Mouse (Mus musculus) MEL (cell line): ENCODE measurements around the gene Col15a1. TPM values are rescaled to one million over a fixed set of nuclear protein-coding genes. Genes with fewer than 3 reads are reported as not detected.

Experiments used
- DNase-seq: peaks from one replicate; pipeline ENCODE4 v3.0.0; 2011; ENCODE audit warnings: low read depth, low spot score
- H3K27ac ChIP-seq: 2 replicates; pipeline ENCODE4 v1.5.1; 2012; ENCODE audit warnings: low read depth, mild to moderate bottlenecking, control low read depth, low read length, moderate library complexity; ENCODE audit not compliant: control insufficient read depth
- H3K27me3 ChIP-seq, 2 experiments: fragments of 150-350 bp in 1 of 2; sonication (generic) in 1 of 2; 2 replicates each; pipeline ENCODE4 v1.6.1; 2012; ENCODE audit warnings: low read length in 2 of 2, mild to moderate bottlenecking in 2 of 2, improper control_type of control experiment in 1 of 2, moderate library complexity in 1 of 2; ENCODE audit not compliant: insufficient read depth in 2 of 2, control insufficient read depth in 1 of 2
- H3K36me3 ChIP-seq, 2 experiments: 2 replicates each; pipeline ENCODE4 v1.6.1; 2012 to 2014; ENCODE audit warnings: low read length in 2 of 2, improper control_type of control experiment in 1 of 2, inconsistent platforms in 1 of 2, mild to moderate bottlenecking in 1 of 2; ENCODE audit not compliant: insufficient read depth in 2 of 2, control insufficient read depth in 1 of 2
- H3K4me1 ChIP-seq, 2 experiments: fragments of 150-350 bp in 1 of 2; sonication (generic) in 1 of 2; 2 replicates each; pipeline ENCODE4 v1.6.1; 2012; ENCODE audit warnings: low read length in 2 of 2, improper control_type of control experiment in 1 of 2, mild to moderate bottlenecking in 1 of 2; ENCODE audit not compliant: insufficient read depth in 2 of 2, control insufficient read depth in 1 of 2
- H3K4me3 ChIP-seq, 2 experiments: fragments of 150-350 bp in 1 of 2; sonication (generic) in 1 of 2; 2 replicates each; pipeline ENCODE4 v1.5.1; 2012; ENCODE audit warnings: low read depth in 2 of 2, low read length in 2 of 2, mild to moderate bottlenecking in 2 of 2, moderate library complexity in 2 of 2, control low read depth in 1 of 2, improper control_type of control experiment in 1 of 2; ENCODE audit not compliant: control insufficient read depth in 1 of 2, insufficient read depth in 1 of 2
- H3K79me2 ChIP-seq: 2 replicates; pipeline ENCODE4 v1.6.1; 2012; ENCODE audit warnings: mild to moderate bottlenecking, low read length, moderate library complexity; ENCODE audit not compliant: control insufficient read depth, poor library complexity, insufficient read depth
- H3K9ac ChIP-seq: 2 replicates; pipeline ENCODE4 v1.6.1; 2012; ENCODE audit warnings: low read depth, mild to moderate bottlenecking, control low read depth, low read length, moderate library complexity; ENCODE audit not compliant: control insufficient read depth, poor library complexity, severe bottlenecking
- H3K9me3 ChIP-seq: fragments of 150-350 bp; sonication (generic); replicated peaks from 2 replicates; pipeline ENCODE4 v1.6.1; 2012; ENCODE audit warnings: mild to moderate bottlenecking, low read length, improper control_type of control experiment, moderate library complexity; ENCODE audit not compliant: insufficient read depth
- BHLHE40 ChIP-seq: IDR thresholded peaks from 2 replicates; pipeline ENCODE4 v1.6.1; 2012; ENCODE audit warnings: low read depth, mild to moderate bottlenecking, inconsistent platforms, low read length, improper control_type of control experiment, borderline replicate concordance
- CHD1 ChIP-seq: IDR thresholded peaks from 2 replicates; pipeline ENCODE4 v1.6.1; 2012; ENCODE audit warnings: low read depth, mild to moderate bottlenecking, inconsistent platforms, low read length, improper control_type of control experiment
- CHD2 ChIP-seq: IDR thresholded peaks from 2 replicates; pipeline ENCODE4 v1.6.1; 2011; ENCODE audit warnings: low read length, improper control_type of control experiment
- E2F4 ChIP-seq: IDR thresholded peaks from 2 replicates; pipeline ENCODE4 v1.6.1; 2011; ENCODE audit warnings: low read depth, low read length, improper control_type of control experiment, borderline replicate concordance
- GATA1 ChIP-seq: IDR thresholded peaks from 2 replicates; pipeline ENCODE4 v1.6.1; 2011; ENCODE audit warnings: low read depth, low read length, improper control_type of control experiment
- KAT2A ChIP-seq: conservative IDR thresholded peaks from 2 replicates; pipeline ENCODE4 v1.6.1; 2012; ENCODE audit warnings: low read depth, low read length, improper control_type of control experiment, inconsistent platforms
- MAFK ChIP-seq: IDR thresholded peaks from 2 replicates; pipeline ENCODE4 v1.6.1; 2011; ENCODE audit warnings: low read depth, mild to moderate bottlenecking, low read length, improper control_type of control experiment, borderline replicate concordance
- MXI1 ChIP-seq: IDR thresholded peaks from 2 replicates; pipeline ENCODE4 v1.6.1; 2011; ENCODE audit warnings: mild to moderate bottlenecking, low read depth, low read length, improper control_type of control experiment
- POLR2AphosphoS5 ChIP-seq: IDR thresholded peaks from 2 replicates; pipeline ENCODE4 v1.6.1; 2012; ENCODE audit warnings: low read depth, borderline replicate concordance, mild to moderate bottlenecking, inconsistent platforms, low read length, moderate library complexity, mixed read lengths
- SIN3A ChIP-seq: IDR thresholded peaks from 2 replicates; pipeline ENCODE4 v1.6.1; 2012; ENCODE audit warnings: low read length, improper control_type of control experiment, inconsistent platforms
- USF1 ChIP-seq: IDR thresholded peaks from 2 replicates; pipeline ENCODE4 v1.6.1; 2014; ENCODE audit warnings: low read depth, mild to moderate bottlenecking, inconsistent platforms, low read length, improper control_type of control experiment, moderate library complexity
- USF2 ChIP-seq, 2 experiments: IDR thresholded peaks; 2 replicates each; pipeline ENCODE4 v1.6.1; 2011 to 2012; ENCODE audit warnings: improper control_type of control experiment in 2 of 2, low read length in 2 of 2, borderline replicate concordance in 1 of 2, inconsistent platforms in 1 of 2, low read depth in 1 of 2, mild to moderate bottlenecking in 1 of 2; ENCODE audit not compliant: insufficient read depth in 1 of 2
- ZKSCAN1 ChIP-seq: IDR thresholded peaks from 2 replicates; pipeline ENCODE4 v1.6.1; 2012; ENCODE audit warnings: low read depth, mild to moderate bottlenecking, inconsistent platforms, low read length, improper control_type of control experiment, moderate library complexity
- polyA plus RNA-seq, 2 experiments: library from polyadenylated mRNA; stranded (reverse) in 1 of 2; unstranded in 1 of 2; fragments of >175 nt in 1 of 2; fragments of >200 nt in 1 of 2; gene quantifications; 2 replicates each; pipeline versions ENCODE4 v1.2.1 to v1.2.4; 2012; ENCODE audit warnings: low replicate concordance in 2 of 2, low read depth in 1 of 2; ENCODE audit not compliant: insufficient read length in 2 of 2, insufficient read depth in 1 of 2, missing spikeins in 1 of 2
- total RNA-seq: library from RNA; depleted of rRNA; stranded (reverse); fragments of 300-350 nt; gene quantifications from 2 replicates; pipeline ENCODE4 v1.2.3, GENCODE M21; 2012

The Col15a1 gene
- total and polyA plus RNA-seq, 3 experiments: 2.2 to 2.6 TPM; not detected in 1

DNA sequence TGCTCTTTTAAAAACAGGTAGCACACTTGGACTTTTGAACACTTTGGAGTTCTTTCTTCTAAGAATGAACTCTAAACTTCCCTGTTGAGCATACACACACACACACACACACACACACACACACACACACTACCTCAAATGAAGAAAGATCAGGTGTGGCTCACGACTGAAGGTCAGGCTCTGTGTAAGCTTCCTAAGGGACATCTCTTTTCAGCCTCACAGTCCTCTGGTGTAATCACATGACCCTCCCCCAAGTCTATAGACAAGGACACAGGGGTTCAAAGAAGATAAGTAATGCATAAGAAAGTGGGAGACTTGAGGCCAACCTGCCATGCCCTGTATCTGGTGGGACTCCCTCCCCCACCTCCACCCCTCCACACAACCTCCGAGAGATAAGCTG lies 82.5 kb downstream of the Col15a1 start:
- Histone ChIP-seq H3K27me3 (no peaks in the 10 kb centered on the region), H3K9me3 (no peaks in the 10 kb centered on the region), H3K36me3 (peaks cover 0 to 32% of the 10 kb centered on the region in 2 experiments; a peak in 2 of 4 replicates), H3K9ac (no peak overlapping the region), H3K4me1 (peaks cover 24 to 49% of the 10 kb centered on the region in 2 experiments), H3K27ac (no peak overlapping the region), H3K79me2 (no peaks in the 10 kb centered on the region), H3K4me3 (no peak overlapping the region)
- TF ChIP-seq GATA1: peak; percentile 45; the same call in 1 of the 2 replicates
- TF ChIP-seq CHD1: no peak
- TF ChIP-seq MXI1: no peak
- peak; percentile 63; the same call in 1 of the 2 replicates for TF ChIP-seq USF1
- TF ChIP-seq POLR2AphosphoS5: no peak
- no peak for TF ChIP-seq CHD2
- TF ChIP-seq ZKSCAN1: no peak
- no peak for DNase-seq

DNA sequence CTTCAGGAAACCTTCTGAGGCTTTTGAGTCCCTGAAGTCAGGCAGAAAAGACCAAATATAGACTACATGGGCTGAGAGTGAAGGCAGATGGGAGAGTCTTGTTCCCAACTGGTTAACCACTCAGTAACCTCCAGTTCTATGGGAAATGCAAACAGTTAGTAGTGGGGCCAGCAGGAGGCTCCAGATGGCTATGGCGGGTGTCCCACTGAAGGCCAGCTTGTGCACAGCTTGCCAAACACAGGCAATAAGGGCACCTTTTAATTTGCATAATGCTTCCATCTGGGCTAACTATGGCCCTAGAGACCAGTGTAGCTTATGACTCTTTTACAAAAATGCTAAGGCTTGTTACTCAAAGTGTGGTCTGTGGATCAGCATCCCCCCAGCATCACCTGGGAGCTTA lies 83.1 kb downstream of the Col15a1 start:
- Histone ChIP-seq H3K27ac (no peak overlapping the region), H3K36me3 (peaks cover 0 to 27% of the 10 kb centered on the region in 2 experiments; a peak in 2 of 4 replicates), H3K79me2 (no peaks in the 10 kb centered on the region), H3K27me3 (no peaks in the 10 kb centered on the region), H3K9me3 (no peaks in the 10 kb centered on the region), H3K9ac (no peak overlapping the region), H3K4me3 (no peak overlapping the region), H3K4me1 (peaks cover 22 to 47% of the 10 kb centered on the region in 2 experiments)
- no peak for DNase-seq
- TF ChIP-seq CHD1 (no peak), E2F4 (no peak), KAT2A (no peak), POLR2AphosphoS5 (no peak)

DNA sequence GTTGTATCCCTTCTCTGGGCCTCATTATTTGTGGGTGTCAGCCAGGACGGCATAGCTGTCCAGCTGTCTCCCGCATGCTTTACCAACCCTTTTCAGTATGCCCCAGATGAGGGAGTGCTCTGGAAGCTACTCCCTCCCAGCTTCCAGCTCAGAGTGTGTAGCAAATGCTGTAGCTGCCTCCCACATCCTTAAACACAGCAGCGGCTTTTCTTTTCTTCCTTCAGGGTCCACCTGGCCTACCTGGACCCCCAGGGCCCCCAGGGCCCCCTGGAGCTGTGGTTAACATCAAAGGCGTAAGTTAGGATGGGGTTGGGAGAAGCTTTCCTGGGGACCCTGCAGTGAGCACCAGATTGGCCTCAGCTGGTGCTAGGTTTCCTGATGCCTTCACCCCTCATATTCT lies 85.0 kb downstream of the Col15a1 start:
- peaks cover 15 to 32% of the 10 kb centered on the region in 2 experiments for H3K4me1 ChIP-seq
- no peak for DNase-seq
- no peak overlapping the region for H3K9ac ChIP-seq
- no peaks in the 10 kb centered on the region for H3K79me2 ChIP-seq
- H3K9me3 ChIP-seq: no peaks in the 10 kb centered on the region
- TF ChIP-seq USF2 (IDR thresholded peaks at IDR 0.05; ENCODE audit: borderline replicate concordance in 1 of 2, insufficient read depth in 1 of 2, low read depth in 1 of 2, low read length in 2 of 2): no peak
- no peak for TF ChIP-seq KAT2A
- TF ChIP-seq SIN3A: no peak
- no peak for TF ChIP-seq BHLHE40
- no peak for TF ChIP-seq MAFK
- TF ChIP-seq ZKSCAN1: no peak
- TF ChIP-seq USF1: no peak
- TF ChIP-seq, all 39 proteins: peak for 0
- Histone ChIP-seq H3K4me3 (no peak overlapping the region), H3K36me3 (peaks cover 0 to 17% of the 10 kb centered on the region in 2 experiments; a peak in 2 of 4 replicates), H3K27me3 (no peaks in the 10 kb centered on the region), H3K27ac (peak overlapping the region; percentile 89; the same call in 1 of the 2 replicates)
